Mouse (Mus musculus) bone marrow, adult 2 months (tissue): ENCODE results near the gene 4933427I04Rik.

Experiments
- CTCF ChIP-seq: fragments of 200-500 bp; IDR thresholded peaks from 2 replicates; pipeline ENCODE4 v1.5.1; 2011; ENCODE audit warnings: low read length, control low read depth; ENCODE audit not compliant: control insufficient read depth, insufficient read depth
- POLR2A ChIP-seq: fragments of 200-500 bp; IDR thresholded peaks from 2 replicates; pipeline ENCODE4 v1.6.1; 2011; ENCODE audit warnings: low read depth, mild to moderate bottlenecking, control low read depth, low read length, borderline replicate concordance; ENCODE audit not compliant: control insufficient read depth

DNA sequence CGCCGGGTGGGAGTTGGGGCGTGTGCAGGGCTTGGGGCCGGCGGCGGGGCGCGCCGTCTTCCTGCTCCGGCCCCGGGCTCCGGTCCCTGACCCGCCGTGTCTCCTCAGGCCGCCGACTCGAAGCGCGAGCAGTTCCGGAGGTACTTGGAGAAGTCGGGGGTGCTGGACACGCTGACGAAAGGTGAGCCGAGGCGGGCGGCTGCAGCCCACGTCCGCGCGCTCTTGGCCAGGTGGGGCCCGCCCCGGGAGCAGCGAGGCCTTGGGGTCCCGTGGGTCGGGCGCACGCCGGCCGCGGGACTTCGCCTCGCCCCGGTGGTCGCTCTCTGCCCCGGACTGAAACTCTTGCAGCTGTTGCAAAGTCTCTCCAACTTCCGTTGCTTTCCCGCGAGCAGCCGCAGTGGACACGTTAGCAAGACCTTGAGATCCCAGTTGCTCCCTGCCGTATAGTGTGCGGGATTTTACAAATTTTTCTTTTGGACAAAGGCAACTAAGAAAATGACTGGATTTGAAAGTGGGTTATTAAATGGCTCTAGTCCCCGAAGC, 45.7 kb downstream of the 4933427I04Rik start:
- no peak for TF ChIP-seq CTCF
- TF ChIP-seq POLR2A: no peak; the same call in 1 of the 2 replicates
